Mouse (Mus musculus) ES-E14 (cell line): ENCODE measurements around the gene Parm1.

Source experiments
- HCFC1 ChIP-seq: IDR thresholded peaks from 2 replicates; pipeline ENCODE4 v1.6.1; 2012; ENCODE audit warnings: low read length, inconsistent platforms, borderline replicate concordance; ENCODE audit not compliant: insufficient read depth
- ZC3H11A ChIP-seq: IDR thresholded peaks from 2 replicates; pipeline ENCODE4 v1.6.1; 2012; ENCODE audit warnings: low read depth, mild to moderate bottlenecking, inconsistent platforms, low read length, borderline replicate concordance
- ZNF384 ChIP-seq: IDR thresholded peaks from 2 replicates; pipeline ENCODE4 v1.6.1; 2012; ENCODE audit warnings: low read depth, low read length, inconsistent platforms

- TF ChIP-seq ZNF384, result no peak
- TF ChIP-seq ZC3H11A, result no peak
- TF ChIP-seq HCFC1, result no peak
Observed at GRCm38 (mm10) chr5:91519521-91519920, 2.1 kb downstream of the Parm1 start.
